Mouse (Mus musculus): ENCODE measurements around the gene Mal.

Gene Mal

DNA sequence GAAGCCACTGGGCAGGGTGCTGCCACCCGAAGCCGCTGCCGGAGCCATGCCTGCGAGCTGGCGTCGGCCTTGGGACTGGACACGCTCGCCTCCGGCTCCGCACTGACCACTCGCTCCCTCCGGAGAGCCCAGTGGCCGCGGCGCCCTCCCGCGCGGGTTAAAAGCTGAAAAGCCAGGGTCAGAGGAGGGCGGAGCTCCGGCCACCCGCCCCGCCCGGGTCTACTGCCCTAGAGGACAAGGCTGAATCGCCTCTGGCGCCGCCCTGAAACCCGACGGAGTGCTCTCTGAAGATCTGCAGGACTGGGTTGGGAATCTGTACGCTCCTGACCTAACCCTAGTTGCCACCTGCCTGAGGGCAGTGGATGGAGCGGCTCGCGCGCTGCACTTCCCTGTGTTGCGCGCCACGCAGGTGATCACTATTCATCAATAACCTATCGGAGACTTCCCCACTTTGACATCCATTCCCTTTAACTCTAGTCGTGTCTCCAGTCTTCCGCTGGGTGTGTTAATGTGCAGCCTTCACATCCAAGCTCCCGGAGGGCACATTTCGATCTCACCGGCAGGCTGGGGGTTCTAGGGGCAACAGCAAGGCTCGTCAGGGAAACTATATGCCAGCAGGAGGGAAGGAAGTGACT, at the start of gene Mal:
Gene Mal, minus strand, starts transcription at position 610 of the 635 bp plus-strand sequence.
- DNase-seq (ENCODE audit: low spot score in 2 of 2), result peak; percentile 5 to 7

DNA sequence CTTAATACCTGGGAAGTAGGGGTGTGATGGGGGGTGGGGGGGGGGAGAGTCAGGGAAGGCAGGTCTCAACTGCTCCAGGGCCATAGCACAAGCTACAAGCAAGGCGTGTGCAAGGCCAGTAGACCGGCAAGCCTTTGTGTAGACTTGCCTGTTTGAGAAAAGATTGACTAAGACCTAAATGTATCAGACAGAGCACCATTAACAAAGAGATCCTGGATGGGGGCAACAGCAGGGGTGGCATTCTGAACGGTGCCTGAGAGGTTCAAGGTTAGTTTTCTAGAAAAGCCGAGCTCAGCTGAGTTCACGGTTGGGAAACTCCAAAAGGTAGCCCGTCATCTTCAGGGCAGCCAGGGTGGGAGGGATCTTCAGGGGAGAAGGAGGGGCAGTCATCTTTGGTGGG, 48.8 kb upstream of the Mal start:
- no peak for DNase-seq (ENCODE audit: low spot score in 2 of 2)

DNA sequence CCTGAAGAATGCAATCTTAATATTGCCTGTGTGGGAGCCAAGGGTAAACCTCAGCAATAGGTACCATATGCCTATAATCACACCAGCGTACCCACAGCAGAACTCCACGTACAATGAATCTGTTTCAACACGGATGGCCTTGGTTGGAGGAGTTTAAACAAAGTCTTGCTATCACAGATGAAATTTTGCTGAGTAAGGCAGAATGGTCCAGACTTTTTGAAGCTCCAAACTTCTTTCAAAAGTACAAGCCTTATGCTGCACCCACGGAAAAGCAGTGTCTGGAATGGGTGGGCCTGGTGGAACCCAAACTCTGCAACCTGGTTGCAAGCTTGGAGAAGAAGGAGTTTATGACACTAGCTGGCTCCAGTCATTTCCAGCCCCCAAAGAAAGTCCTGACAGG, 32.7 kb upstream of the Mal start:
- DNase-seq (ENCODE audit: low spot score in 2 of 2), result no peak

DNA sequence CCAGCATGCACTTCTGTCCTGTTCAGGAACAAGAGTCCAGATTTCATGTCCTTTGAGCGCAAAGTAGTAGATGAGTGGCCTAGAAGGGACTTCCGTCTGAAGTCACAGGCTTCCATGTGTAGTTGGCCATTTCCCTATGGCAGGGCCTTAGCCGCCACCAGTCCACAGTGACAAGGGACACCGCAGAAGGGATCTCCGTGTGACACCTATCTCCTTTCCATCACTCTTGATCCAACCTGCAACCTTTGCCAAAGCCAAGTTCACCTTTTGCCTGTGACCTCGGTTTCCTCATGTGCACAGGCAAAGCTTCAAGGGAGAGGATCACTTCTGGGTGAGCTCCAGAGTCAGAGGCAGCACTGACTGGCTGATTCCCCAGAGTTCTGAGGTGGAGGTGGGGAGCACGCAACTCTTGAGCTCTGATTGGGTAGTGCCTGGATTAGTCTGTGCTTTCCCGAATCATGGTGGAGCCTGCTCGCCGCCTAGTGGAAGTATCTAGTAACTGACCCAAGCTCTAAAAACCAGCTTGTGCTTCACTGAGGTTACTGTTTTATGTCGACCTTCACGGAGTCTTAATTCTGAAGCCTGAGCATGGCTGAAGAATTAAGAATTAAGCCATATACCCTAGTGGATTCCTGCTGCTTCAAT, 27.3 kb upstream of the Mal start:
- DNase-seq (ENCODE audit: low spot score in 2 of 2), result peak; percentile 62 to 64

DNA sequence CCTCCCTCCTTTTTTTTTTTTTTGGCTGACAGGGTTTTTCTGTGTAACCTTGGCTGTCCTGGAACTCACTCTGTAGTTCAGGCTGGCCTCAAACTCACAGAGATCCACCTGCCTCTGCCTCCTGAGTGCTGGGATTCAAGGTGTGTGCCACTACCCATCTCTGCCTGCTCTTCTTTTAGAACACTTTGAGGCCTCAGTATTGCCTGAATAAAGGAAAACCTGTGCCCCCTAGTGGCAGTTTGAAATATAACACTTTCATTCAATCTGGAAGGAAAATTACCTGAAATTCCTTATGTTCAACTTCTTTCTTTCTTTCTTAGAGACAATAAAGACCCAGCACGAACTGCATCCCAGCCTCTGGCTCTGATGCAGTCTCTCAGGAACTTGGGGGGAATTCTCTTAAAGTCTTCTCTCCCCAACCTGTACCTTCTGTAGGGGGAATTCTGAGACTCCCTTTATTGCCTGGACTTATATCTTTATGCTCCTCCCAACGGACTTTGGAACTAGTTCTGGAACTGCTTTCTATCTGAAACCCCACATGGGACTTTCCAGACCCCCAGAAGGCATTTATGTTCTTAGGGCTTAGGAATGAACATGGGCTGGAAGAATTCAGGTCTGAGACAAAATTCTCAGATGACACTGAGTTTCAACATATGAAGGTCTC, 11.5 kb upstream of the Mal start:
- DNase-seq (ENCODE audit: low spot score in 2 of 2), result peak in 1 of 2 experiments; percentile 26

DNA sequence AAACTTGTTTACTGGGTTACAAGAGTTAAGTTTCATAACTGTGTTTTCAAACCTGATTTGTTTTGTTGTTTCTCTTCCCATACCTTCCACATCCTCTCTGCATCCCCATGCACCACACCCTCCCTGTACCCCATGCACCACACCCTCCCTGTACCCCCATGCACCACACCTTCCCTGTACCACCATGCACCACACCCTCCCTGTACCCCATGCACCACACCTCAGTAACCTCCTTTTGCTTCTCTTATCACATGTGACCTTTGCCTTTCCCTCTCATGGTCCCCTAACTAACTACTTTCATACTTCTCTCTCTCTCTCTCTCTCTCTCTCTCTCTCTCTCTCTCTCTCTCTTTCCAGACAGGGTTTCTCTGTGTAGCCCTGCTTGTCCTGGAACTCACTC, 10.5 kb upstream of the Mal start:
- no peak for DNase-seq (ENCODE audit: low spot score in 2 of 2)

DNA sequence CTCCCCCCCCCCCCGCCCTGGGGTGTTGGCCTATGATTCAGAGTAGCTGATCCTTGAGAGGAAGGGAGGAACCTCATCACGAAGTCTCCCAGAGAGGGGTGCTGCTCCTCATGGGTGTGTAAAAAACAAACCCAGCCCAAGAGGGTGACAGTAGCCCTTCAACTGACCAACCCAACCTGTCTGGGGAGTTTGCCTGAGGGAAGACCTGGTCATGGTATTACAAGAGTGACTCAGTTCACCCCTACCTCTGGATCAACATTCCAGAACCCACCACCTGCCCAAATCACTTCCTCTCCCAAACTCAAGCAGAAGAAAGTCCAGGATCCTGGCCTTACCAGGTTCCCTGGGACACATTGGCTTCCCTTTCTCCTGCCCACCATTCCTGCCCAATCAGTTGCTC, 6.2 kb upstream of the Mal start:
- no peak for DNase-seq (ENCODE audit: low spot score in 2 of 2)

DNA sequence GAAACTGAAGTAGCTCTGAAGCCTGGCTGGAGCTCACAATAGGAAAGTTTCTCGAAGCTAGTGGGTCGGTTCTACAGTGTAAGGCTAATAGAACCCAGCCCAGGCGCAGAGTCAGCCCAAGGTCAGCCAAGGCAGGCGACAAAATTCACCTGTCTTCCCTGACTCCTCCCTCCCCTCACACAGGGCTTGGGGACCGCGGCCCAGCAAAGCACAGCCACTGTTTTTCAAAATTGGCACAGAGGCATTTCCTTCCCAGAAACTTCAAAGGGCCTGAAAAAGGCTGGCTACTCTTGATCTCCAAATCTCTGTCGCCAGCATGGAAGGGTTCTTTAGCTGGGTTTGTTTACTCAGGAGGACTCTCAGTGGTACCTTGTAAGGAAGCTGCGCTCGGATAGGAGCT, 1.1 kb downstream of the Mal start:
- no peak for DNase-seq (ENCODE audit: low spot score in 2 of 2)

DNA sequence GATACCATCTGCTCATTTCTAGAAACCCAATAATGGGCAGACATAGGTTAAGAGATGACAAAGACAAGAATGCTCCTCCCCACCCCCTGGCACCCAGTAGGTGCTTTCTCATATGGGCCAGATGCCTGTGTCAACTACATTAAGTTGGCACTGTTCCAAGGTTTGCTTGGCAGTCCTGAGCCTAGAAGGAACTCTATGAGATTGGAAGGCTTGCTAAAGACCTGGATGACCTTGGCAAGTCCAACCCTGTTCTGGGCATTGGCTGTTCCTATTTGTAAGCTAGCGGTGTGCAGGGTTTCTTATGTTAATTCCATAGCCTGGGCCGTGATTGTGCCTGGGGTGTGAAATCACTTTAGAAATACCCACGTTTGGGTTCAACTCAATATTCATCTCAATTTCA, 1.7 kb downstream of the Mal start:
- no peak for DNase-seq (ENCODE audit: low spot score in 2 of 2)

DNA sequence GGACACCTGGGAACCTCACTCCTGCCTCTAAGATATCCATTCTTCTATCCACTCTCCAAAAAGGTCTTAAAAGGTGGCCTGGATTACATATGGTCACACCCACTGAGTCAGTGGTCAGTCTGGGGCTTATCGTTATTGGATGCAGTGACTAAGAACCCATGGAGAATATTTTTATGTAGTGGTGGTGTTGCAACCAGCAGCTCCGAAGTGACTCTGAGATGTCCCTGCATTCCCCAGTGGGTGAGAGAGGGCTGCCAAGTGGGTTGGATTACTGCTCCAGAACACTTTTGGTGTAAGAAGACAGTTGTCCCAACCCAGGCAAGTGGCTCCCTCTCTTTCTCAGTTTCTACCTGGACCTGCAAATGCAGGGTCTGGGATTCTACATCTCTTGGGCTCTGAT, 3.7 kb downstream of the Mal start:
- no peak for DNase-seq (ENCODE audit: low spot score in 2 of 2)

DNA sequence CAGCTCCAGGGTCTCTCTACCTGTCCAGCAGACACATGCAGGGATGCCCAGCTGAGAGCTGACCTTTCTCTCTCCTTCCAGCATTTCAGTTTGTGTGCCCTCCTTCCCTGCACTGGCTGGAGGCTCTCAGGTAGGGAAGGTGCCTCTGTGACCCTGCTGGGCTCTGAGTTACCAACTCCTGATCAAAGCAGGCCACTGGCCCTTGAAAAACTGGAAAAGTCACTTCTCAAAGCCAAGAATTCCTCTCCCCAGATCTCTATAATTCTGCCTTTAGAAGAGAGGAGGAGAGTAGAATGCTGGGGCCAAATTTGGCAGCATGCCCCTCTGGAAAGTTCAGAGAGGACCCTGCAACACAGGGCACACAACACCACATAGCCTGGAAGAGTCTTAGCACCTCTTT, 4.2 kb downstream of the Mal start:
- DNase-seq (ENCODE audit: low spot score in 2 of 2), result no peak

DNA sequence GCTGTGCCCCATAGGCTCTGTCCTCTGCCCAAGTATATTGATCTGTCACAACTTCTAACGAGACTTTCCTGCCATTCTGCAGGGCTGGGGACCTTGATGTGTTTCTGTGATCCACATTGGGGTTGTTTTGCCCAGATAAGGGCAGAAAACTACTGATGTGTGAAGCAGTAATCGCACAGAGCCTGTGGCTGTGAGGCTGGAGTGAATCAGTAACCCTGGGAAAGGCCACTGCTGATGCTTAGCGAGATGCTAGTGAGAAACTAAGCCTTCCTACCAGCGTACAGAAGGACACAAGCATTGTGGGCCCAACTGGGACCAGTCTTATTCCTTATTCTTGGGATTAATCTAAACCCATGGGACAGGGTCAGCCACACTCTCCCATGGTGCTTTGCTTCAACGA, 4.9 kb downstream of the Mal start:
- no peak for DNase-seq (ENCODE audit: low spot score in 2 of 2)

DNA sequence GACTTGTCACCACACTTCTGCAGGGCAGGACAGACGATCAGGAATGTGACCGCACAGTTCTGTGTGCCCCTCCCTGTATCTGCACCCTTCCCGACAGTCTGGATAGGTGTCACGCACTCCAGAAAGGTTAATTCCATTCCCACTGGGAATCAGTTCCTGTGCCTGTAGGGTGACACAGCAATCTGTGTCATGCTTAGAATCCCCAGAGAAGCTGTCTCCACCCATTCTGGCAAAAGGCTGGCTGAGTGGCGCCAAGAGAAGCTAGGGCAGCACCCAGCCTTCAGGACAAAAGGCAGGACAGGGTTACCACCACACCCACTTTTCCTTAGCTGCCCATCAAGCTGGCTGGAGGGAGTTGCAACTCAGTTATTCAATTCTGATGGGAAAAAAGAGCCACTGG, 6.6 kb downstream of the Mal start:
- no peak for DNase-seq (ENCODE audit: low spot score in 2 of 2)

DNA sequence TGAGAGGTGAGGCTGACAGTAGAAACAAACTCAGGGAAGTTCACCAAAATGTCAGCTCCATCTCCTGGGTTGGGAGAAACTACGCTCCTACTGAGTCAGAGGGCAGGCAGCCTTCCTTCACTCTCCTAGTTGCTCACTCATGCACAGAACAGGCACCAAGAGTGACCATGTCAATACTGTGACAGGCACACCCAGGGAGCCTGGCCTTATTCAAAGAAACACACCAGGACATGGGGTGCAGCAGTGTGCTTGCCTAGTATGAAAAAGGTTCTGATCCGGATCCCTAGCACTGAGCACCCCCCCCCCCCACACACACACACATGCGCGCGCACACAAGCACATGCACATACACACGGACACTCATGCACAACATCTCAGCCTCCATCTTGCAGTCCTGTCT, 8.3 kb downstream of the Mal start:
- no peak for DNase-seq (ENCODE audit: low spot score in 2 of 2)

DNA sequence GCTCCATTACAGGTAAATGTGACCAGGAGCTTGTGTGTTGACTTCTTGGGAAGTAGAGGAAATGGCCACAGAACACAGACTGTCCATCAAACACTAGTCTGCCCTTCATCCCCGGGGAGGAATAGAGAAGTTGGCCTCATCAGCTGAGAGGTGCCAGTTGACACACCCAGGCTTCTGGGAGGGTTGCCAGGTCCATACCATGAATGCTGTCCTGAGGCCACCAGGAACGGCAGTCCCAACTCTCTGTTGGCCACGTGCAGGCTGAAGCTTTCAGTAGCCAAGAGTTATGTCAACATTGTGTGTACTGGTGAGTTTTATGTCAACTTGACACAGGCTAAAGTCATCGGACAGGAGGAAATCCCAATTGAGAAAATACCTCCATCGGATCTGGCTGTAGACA, 9.6 kb downstream of the Mal start:
- DNase-seq (ENCODE audit: low spot score in 2 of 2), result no peak

DNA sequence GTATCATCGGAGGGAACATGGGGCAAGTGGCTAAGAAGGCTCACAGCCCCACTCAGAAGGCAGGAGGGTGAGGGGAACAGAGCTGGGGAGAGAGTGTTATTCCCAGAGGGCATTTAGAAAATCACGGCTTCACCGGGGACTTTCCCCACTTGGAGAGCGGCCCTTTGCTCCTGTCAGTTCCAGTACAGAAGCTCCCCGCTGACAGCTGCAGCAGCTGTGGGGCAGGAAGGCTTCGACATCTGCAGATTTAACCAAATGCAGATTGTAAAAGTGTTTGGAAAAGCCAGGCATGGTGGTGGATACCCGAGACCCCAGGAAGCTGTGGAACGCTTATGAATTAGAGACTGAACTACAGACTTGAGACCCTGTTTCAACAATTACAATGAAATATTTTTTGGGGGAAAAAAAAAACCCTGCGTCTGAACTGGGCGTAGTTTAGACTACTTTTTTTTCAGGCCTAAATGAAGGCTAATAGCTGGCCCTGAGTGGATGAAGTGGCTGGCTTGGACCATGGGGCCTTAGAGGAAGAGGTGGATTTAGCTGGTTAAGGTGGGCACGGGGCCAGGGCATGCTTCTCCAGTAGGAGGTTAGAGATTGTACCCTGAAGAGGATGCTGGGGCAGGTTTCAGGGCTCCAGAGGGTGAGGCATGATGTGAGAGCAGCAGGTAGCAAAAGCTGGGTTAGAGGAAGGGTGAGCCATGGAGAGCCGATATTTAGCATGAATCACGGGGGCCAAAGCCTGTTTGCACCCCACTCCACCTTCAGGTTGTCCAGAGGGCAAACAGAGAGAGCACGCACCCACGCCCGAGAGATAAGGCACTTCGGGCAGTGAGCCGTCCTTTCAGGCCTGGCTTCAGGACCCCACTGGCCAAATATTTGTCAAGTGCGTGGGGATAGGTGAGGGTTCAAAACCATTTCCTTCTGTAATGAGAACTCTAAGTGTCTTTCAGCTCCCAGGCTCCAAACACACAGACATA, 12.5 kb downstream of the Mal start:
- no peak for DNase-seq (ENCODE audit: low spot score in 2 of 2)

DNA sequence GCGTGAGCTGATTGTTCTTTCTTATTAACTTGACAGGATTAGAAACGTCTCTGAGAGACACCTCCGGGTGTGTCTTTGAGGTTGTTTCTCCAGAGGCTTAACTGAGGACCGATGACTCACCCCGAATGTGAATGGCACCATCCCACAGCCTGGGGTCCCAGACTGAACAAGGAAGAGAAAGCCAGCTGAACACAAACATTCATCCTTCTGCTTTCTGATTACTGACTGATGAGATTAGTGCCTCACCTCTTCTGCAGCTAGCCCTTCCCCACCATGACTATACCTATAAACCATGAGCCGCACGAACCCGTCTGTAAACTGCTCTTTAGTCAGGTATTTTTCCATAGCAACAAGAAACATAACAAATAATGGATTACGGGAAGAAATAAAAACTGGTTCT, 17.5 kb downstream of the Mal start:
- DNase-seq (ENCODE audit: low spot score in 2 of 2), result no peak

DNA sequence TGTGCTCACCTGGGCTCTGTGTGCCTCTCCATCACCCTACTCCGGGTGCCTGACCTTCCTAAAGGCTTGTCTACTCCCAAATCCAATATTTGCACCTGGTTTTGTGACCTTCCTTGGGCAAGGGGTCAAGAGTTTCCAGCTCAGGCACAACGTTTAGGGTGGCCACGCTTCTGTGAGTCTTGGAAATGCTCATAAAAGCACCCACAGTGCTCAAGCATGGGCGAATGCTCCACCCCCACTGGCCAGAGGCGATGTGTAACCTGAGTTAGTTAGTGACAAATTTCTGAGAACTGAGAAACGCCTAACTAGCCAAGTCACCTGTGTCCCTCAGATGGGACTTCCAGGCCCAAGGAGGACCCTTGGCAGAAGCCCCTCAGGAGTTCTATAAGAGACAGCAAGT, 20.9 kb downstream of the Mal start:
- no peak for DNase-seq (ENCODE audit: low spot score in 2 of 2)

DNA sequence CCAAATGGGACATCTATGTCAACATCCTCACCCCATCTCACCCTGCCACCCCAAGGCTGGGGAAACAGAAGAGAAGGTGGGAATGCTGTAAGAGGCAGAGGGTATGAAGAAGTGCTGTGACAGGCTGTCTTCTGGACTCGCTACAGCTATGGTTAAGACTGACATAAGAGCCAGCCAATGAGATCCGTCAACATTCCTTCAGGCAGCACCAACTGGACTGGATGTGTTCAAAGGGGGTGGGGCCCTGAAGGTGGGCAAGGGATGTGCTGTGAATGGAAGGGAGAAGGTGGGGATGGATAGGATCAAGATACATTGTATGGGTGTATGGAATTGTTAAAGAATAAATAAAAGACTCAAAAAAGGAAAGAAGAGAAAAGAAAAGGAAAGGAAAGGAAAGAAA, 23.9 kb downstream of the Mal start:
- no peak for DNase-seq (ENCODE audit: low spot score in 2 of 2)

DNA sequence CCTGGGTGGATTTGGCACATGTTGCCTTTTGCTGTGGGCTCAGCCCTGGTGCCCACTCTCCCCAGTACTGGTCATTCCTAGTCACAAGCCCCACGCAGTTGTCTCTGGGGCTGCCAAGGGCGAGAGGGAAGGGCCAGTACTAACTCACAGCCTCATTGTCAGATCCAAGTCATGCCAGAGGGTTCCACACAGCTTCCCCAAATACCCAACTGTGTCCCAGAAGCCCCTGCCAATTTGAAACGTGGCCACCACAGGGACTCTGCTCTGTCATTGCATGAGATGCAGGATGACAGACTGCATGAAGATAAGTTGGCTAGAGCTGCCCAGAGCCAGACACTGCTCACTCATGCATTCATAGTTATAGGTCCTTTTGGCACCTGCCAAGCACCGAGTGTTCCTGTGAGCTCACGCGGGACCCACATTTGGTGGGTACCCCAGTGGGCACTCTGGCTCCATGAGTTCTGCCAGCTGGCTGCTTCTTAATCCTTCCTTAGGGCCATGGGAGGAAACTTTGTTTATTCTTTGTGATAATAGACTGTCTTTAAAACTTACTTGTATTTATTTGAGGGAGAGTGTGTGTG, 28.4 kb downstream of the Mal start:
- no peak for DNase-seq (ENCODE audit: low spot score in 2 of 2)

DNA sequence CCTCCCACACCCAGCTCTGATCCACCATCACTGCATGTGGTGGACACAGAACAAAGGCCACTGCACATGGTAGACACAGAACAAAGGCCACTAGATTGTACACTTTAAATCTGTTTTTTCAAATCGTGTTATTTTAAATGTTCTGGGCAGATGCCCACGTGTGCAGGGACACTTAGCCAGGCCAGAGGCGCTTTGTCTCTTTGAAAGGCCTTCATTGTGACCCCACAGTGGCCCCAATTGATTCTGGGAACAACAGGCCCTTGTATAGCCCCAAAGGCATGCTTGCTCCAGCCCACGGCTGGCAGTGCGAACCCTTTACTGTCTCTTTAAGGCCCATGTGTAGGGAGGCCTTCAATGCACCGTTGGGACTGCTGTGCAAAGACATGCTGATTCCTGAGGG, 29.1 kb downstream of the Mal start:
- DNase-seq (ENCODE audit: low spot score in 2 of 2), result no peak

DNA sequence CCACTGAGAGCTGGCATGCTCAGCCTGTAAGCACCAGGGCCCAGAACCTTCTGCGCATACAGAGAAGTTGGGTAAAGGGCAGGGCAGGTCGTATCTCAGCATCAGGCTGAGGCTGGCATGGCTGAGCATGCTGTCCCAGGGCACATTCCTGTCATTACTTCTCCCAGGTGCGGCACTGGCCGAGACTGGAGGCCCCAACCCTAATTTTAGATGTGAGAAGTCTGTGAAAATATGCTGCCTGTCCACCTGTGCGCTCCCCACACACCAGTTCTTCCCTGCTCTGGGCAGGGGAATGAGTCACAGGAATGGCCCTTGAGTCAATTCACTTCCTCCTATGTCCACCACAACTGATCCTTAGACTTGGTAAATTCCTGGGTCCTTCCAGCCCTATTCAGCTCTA, 30.8 kb downstream of the Mal start:
- DNase-seq (ENCODE audit: low spot score in 2 of 2), result no peak

Data from right cerebral cortex, adult 2 months (tissue).